Mouse (Mus musculus) layer of hippocampus, adult 8-10 months (tissue): ENCODE measurements around the gene Fgfr2. TPM values are rescaled to one million over a fixed set of nuclear protein-coding genes. Genes with fewer than 3 reads are reported as not detected.

Experiments
- DNase-seq, 2 experiments: peaks; one replicate each; pipeline ENCODE4 v3.0.0; 2022; ENCODE audit warnings: low spot score in 2 of 2
- total RNA-seq, 4 experiments: library from RNA; stranded (reverse); gene quantifications; 2 replicates each; pipeline ENCODE4 v1.2.4; 2022

Fgfr2 gene
- total RNA-seq, 4 experiments from 2014 or later: 60.7 to 72.9 (median 65.8) TPM

DNA sequence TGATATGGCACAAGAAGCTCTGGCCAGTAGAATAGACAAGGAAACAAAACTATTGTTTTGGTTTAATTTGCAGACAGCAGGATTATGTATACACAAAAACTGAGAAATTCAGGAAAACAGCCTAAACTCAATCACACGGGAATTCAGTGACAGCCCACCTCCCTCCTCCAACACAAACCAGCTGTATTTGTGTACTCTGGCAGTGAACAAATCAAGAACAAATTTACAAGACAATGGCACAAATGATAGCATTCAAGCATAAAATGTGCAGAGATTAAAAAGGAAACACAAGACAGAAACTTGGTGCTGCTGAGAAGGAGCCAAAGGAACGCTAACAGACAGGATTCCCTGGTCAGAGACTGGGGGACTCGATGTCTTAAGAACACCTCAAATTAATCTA lies 1169.7 kb downstream of the Fgfr2 start:
- DNase-seq: no peak

DNA sequence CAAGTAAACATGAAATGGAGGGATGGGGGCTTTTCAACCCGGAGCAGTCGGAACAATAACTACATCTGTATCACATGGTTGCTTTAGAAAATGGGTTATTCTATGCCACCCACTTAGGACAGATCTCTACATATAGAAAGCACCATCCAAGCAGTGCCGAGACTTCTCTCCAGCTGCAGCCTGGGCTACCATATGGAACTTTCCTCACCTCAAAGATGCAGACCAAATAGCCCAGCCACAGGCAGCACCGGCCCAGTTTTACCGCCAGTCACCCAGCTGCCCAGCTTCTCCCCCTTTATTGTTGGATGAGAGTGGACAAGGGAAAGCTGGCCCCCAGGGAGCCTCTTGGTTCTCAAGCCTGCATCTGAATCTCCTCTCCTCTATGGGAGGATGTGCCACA lies 1172.0 kb downstream of the Fgfr2 start:
- no peak for DNase-seq

DNA sequence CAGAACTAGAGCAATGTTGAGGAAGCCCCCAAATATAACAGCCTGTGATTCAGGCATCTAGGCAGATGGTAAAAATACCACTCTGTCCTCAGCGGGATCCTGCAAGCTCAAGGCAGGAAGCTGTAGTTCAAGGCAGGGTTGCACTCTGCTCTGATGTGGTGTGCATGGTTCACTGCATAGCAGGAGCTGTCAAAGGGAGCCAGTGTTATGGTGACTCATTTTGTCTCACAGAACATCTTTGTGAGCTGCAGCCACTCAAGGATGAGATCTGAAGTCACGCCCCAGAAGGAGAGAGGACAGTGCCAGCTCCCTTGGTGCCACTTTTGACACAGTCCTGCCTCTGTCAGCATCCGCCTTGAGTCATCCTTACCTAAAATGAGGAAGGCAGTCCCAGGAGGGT lies 1185.5 kb downstream of the Fgfr2 start:
- DNase-seq: no peak

DNA sequence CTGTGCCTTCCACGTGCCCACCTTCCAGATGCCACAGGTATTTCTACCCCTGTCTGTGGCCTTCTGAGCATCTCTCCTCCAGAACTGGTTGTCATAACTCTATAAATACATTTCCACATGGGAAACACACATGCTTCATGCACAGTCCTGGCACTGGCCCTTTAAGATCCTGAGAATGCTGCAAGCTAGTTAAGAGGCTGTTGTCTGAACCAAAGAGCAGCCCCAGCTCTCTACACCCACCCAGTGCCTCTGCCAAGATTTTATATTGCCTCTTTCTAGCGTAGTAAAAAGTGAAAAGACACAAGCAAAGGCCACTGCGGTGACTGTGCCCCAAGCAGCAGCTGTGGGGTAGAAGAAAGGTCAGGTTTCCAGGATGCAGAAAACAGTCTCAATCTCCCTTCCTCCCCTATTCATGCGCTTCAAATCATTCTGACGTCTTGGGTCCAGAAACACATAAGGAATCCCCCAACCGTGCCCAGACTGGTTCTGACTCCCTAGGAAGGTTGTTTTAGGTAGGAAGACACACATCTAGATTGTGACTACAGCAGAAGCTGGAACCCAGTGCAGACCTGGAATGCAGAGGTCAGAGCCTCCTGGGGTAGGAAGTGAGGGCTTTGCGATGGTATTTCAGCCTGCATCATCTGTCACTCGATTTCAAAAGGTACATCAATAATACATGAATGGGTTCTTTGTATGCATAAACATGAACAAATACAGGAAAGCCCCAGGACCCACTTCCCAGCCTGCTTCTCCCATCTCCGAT lies 1195.7 kb downstream of the Fgfr2 start:
- no peak for DNase-seq

DNA sequence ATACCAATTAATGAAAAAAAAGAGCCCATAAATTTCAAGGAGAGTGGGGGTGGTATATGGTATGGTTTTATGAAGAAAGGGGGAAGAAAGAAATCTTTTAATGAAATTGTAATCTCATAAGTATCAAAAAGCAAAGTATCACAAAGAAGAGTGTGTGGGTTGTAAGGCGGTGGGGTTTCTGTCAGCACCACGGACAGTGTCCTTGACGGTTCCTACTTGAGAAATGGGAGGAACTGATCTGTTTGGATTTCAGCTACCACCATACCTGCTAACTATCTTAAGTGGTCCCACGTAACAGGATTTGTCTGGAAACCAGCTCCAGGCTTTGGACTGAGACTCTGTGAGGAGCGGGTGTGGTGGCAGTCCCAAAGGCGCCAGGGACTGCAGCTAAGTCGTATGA lies 1205.8 kb downstream of the Fgfr2 start:
- no peak for DNase-seq

DNA sequence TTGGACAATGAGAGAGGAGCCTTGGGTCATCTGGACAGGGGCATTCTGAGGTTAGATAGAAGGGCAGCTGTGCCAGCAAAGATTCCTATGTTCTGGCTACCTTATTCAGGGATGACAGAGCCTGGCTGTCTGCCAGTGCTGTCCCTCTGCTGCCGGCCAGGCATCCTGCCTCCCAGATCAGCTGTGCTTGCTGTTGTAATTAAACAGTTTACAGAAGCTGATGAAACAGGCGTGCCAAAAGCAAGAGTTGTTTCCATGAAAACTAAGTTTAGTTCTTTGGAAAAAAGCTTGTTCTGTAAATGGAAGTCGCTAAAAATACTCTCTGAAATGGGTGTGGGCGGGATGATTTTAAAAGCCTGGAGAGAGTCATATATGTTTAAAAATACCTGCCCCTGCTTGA lies 1213.5 kb downstream of the Fgfr2 start:
- DNase-seq: peak; percentile 18 to 30

DNA sequence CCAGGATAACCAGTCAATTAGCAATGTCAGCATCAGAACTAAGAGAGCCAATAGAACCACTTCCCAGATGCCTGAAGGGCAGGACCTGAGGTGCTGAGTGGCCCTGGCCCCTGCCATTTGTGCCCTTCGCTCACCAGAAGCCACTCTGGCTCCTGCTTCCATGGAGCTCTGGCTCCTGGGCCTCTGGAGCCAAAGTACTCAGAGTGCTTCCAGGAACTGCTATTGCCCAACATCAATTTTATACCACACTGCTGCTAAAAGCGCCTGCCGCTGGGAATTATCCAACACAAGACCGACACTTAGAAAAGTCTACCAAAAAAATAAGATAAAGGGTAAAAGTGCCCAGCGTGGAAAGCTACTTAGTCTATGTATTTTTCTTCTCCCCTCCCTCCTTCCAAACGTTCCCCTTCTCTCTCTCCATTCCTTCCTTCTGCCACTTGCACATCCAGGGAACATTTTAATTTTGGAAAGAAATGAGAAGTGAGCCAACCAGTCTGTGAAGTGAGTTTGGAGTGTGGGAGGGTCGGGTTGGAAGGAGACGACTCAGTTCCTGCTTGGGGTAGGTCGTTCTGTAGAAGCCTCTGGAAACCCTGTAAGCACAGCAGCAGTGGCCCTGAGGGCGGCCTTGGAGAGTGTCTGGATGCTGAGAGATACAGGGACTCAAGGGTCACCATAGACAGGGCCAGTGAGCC lies 1216.5 kb downstream of the Fgfr2 start:
- no peak for DNase-seq

DNA sequence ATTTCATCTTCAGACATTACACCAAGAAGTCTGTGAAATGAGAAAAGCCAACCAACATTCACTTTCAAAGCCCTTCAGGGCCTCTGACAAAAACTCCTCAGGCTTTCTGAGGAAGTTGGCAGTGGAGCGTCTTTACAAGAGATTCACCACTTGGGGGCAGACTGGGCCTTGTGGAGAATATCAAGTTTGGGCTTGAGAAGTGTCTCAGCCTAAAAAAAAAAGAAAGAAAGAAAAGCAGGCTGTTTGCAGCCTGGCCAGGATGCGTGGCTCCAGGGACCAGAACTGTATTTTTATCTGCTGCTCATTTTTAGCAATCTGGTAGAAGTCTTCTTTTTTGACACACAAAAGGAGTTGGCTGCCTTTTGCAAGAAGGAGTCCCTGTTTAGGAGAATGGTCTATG lies 1223.8 kb downstream of the Fgfr2 start:
- peak; percentile 53 to 81 for DNase-seq

DNA sequence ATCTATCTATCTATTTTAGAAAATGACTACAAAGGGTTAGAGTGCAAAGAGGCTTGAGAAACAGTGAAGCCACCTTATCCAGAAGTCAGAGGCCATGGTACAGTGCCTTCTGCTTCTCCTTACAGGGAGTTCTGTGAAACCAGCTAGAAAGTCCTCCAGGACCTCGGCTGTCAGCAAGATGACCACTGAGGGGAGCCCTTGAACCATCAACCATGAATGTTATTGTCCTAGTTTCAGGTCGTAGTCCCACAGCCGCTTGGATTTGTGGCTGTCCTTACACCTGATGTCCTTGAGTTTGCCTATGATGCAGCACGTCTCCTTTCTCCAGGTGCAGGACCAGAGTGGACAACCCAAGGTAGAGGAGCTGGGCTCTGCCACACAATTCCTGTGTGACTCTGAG lies 1225.9 kb downstream of the Fgfr2 start:
- no peak for DNase-seq

DNA sequence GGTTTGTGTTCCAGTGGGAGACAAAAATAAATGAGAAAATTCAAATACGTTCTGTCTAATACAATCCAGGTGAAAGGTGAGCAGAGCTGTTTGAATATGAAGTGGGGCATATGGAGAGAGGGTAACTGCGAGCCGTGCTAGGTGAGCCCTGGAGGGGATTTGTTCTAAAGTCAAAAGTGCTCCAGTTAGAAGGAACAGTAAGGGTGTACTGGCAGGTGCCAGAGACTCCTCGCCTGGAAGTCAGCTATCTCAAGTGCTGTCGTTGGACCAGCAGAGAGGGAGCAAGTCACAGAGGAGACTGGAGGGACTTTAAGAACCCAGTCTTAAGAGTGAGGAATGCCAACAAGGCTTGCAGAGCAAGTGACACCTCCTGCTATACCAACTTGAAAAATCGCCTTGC lies 1240.3 kb downstream of the Fgfr2 start:
- DNase-seq: no peak

DNA sequence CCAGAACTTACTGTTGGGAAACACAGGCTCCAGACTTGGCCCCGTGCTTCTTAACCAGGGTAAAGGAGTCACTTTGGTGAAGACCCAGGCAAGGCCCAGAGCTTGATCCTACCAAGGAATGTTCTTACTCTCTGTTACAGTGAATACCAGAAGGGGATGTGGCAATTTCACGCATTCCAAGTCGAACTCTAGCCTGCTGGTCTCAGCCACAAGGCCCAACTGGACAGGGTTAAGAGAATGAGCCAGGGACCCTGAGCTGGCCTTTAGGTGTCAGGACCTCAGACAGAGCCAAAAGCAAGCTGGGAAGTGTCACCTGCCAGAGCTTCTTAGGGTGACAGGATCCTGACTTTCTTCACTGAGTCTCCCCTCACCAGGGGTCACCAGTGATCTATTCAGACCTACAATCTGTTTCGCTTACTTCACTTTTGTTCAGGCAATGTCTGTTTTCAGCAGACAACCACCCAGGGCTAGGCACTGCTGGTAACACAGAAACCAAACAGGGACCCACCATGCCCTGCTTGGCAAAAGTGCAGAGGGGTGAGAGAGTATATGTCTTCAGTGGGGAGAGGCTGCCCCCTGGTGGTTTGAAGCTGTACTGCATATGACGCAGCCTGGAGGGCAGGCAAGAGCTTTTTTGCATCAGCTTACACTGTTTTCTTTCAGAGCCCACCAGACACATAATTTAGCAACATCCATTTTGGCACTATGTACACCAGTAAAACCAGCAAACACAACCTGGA lies 1241.1 kb downstream of the Fgfr2 start:
- DNase-seq: peak; percentile 45 to 73

DNA sequence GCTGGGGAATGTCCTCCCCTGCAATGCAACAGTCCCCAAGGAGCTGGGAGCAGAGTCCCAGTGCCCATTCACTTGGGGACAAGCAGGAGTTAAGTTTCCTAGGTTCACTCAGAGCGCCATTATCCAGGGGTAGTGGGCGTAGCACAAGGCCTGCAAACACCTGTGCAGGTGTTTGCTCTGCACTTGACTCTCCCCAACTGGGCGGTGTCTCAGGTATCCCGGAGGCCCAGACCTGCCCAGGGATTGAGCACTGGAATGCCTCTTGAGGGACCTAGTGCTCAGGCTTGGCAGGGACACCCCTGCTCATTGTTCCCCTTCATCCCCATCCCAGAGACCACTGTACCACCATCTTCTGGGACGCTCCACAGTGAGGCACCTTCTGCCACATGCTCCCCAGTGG lies 1243.0 kb downstream of the Fgfr2 start:
- no peak for DNase-seq

DNA sequence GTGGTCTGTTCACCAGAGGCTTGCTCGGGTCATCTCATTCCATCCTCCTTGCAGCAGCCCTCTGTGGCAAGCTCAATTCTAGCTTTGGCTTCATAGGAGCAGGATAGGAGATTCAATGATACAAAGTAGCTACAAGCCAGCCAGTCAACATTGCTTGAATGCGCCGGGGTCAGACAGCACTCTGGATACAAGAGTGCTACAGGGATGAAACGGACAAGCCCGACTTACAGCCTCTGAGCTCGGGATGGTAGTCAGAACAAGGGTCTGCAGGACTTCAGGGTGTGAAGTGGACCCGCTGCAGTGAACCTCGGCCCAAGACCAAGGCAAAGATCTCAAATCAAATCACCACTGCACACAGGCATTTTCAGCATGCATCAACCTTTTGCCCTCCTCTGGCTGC lies 1244.3 kb downstream of the Fgfr2 start:
- DNase-seq: no peak

DNA sequence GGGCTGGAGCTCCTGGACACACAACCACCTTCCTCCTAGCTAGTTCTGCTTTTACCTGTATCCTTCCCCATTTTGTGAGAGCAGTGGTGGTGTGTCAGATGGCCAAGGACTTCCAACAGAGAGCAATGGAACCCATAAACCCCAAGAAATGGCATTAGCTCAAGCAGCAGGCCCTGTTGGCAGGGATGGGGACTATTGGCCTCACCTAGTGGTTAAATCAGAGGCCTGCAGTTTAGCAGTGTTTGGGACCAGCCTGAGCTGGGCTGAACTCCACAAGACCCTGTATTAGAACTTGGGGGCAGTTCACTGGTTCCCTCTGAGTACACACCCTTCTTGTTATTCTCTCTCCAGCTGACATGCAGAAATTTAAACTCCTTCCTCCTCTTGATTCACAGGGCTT lies 1262.0 kb downstream of the Fgfr2 start:
- no peak for DNase-seq

DNA sequence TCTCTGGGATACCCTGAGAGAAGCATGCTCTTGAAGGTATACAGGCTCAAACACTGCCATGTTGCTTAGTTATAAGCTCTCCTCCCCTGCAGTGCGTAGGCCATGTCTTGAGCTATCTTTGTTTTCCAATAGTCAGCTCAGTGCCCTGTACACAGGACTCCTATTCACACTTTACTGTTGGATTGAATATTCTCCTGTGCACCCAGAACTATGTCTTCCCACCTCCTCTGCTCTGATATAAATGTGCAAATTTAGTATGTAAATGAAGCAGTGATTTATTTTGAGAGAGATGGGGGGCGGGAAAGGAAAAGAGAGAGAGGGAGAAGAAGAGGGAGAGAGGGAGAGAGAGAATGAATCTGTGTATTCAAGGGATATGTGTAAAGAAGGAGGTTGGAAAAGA lies 1267.5 kb downstream of the Fgfr2 start:
- no peak for DNase-seq

DNA sequence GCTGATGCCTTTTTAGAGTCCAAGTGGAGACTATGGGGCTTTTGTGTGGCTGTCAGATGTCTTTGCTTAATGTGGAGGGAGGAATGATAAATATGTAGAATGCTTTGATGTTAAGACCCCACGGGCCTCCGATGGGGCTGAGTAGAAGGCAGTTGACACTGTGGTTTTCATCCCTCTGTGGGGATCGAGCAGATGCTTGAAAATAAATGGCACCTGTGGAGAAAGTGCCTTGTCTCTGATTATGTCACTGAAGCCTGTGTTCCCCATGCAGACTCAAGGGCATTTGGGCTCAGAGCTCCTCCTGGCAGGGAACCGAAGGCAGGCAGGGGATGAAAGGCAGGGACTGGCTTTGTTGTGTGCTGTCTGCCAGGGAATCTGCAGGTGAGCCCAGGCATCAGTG lies 1272.6 kb downstream of the Fgfr2 start:
- no peak for DNase-seq

DNA sequence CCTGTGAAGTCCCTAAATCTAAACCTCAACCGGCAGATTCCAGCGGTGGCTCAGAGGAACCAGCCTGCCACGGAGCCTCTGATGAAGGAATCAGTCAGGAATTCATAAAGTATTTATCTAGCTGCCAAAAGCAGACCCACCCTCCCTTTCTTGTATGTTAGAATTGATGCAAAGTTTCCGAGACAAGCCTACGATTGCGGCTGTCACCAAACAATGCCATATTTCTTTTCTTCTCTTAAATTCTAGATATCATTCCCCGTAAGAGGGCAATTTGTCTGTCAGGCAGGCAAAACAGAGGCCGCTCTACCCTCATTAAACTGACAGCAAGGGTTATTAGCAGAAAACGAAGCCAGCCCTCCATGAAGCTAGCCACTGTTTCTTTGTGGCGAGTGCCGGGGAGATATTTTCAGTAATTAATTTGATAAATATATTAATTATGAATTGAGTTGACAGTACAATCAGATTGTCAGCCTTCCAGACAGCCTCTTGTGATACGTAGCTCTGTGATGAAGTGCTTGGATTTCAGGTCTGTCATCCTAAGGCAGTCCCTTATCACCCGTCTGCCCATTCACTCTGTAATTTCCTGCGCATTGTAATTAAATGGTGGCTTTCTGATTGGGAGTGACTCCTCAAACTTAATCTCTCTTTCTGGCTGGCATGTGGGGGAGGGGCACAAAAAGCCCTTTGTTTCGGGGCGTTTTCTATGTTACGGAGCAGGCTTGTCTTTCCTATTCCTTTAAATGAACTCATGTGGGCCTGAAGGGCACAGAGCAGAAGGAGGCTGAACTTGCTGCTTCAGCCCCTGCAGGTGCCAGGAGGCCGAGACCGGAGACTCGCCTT lies 1276.9 kb downstream of the Fgfr2 start:
- DNase-seq: no peak

DNA sequence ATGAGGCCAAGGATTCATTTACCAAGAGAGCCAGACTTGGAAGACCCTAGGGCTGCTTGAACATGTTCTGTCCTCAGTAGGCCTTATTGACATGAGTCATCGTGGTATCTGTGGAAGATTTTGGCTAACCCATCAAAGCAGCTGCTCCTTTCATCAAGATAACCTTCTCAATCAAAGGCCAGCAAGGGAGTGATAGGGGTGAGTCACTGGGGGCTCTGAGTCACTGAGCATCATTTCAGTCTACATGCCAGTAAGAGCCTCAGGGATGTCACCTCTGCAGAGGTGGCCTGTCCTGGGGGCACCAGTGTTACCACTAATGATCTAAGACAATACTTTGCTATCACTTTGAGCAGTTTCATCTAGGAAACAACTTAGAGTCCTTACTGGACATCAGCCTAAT lies 1292.9 kb downstream of the Fgfr2 start:
- no peak for DNase-seq

DNA sequence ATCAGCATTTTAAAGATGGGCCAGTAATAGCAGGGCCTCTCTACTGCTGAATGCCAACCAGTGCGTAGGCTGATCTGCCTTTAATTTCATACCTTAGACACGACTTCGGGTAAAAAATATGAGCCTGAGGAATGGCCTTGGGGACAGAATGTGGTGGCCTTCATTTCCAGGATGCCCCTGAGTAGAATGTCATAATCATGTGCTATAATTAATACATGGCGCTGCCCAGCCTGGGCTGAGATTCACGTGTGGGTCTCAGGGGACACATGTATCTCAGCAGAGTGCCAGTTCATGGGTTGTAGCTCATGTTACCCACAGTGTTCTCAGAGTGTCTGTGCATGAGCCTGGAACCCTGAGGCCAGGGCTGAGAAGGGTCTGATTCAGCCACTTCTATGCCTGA lies 1296.3 kb downstream of the Fgfr2 start:
- no peak for DNase-seq

DNA sequence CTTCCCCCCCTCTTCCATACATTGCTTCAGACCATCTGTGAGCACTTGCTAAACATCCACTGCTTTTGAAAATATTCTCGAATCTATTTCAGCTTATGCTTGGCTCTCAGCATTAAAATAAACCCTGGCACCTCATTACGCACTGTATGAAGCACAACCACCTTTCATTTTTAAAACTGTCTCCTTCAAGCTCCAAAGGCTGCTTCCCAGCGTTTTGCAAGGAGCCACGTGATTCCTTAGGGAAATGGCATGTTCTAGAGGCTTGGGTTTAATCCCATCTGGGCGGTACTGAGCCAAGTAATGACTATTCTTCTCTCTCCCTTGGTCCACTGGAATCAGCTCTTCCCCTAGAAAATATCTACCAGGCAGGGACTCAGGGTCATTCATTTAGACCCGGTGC lies 1305.2 kb downstream of the Fgfr2 start:
- peak in 1 of 2 experiments; percentile 6 for DNase-seq

DNA sequence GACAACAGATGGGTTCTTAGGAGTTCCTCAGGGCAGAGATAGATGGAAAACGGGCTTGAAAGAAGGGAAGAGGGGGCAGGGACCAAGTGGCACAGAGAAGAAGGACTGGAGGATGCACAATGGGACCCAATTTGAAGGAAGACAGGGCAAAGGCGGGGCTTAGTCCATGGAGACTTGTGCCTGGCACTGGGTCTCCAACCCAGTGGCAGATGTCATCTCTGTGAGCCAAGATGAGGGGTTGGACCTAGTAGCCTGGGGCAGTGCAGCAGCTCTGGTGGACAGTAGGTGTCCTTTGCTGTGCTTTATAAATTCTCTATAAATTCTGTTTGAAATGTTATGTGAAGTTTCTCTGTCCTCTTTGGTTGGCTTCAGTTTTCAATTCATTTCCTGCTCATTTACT lies 1306.5 kb downstream of the Fgfr2 start:
- DNase-seq: no peak

DNA sequence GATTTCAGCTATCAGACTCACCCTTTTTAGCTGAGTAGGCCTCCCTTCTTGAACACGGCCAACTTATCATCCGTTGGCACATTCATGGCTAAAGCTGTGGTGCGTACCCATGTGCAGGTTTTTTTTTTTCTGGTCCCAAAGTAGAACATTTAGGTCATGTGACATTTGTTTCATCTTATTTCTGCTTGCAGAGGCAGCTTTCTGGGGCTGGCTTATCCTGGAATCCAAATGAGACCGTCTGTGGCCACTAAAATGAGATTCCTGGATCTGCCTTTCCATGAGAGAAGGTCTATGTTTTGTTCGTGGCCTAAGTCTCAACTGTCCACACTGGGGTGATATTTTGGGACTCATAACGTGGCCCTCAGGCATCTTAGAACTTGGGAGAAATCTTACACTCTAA lies 1311.0 kb downstream of the Fgfr2 start:
- no peak for DNase-seq
